Mouse (Mus musculus) limb, embryonic 11.5 days (tissue): ENCODE data around the gene Zfp865. TPM values are rescaled to one million over a fixed set of nuclear protein-coding genes. Genes with fewer than 3 reads are reported as not detected.

ENCODE experiments used
- ATAC-seq: fragments of 200-750 bp; cut with Nextera tagmentation; 2 replicates; pipeline ENCODE4 v1.8.0; 2017; ENCODE audit warnings: low read depth; ENCODE audit not compliant: insufficient number of reproducible peaks, low FRiP score, low TSS enrichment
- DNase-seq: peaks from one replicate; pipeline ENCODE4 v3.0.0-alpha.2; 2015; ENCODE audit warnings: low spot score
- H3K27ac ChIP-seq: fragments of 300-500 bp; sonication (generic); replicated peaks from 2 replicates; pipeline ENCODE4 v1.5.1; 2014; ENCODE audit warnings: low read depth, mild to moderate bottlenecking, low read length
- H3K27me3 ChIP-seq: fragments of 300-500 bp; sonication (generic); 2 replicates; pipeline ENCODE4 v1.6.1; 2014; ENCODE audit warnings: mild to moderate bottlenecking, low read length, mixed read lengths; ENCODE audit not compliant: control insufficient read depth, insufficient read depth
- H3K36me3 ChIP-seq: fragments of 300-500 bp; sonication (generic); 2 replicates; pipeline ENCODE4 v1.6.1; 2014; ENCODE audit warnings: mild to moderate bottlenecking, low read length, moderate library complexity, mixed read lengths; ENCODE audit not compliant: control insufficient read depth, insufficient read depth
- H3K4me1 ChIP-seq: fragments of 300-500 bp; sonication (generic); 2 replicates; pipeline ENCODE4 v1.6.1; 2014; ENCODE audit warnings: low read length, mixed read lengths; ENCODE audit not compliant: control insufficient read depth, insufficient read depth
- H3K4me2 ChIP-seq: fragments of 300-500 bp; sonication (generic); 2 replicates; pipeline ENCODE4 v1.6.1; 2014; ENCODE audit warnings: low read depth, mild to moderate bottlenecking, moderate library complexity; ENCODE audit not compliant: severe bottlenecking
- H3K4me3 ChIP-seq: fragments of 300-500 bp; sonication (generic); 2 replicates; pipeline ENCODE4 v1.5.1; 2014; ENCODE audit warnings: low read depth, low read length
- H3K9ac ChIP-seq: fragments of 300-500 bp; sonication (generic); 2 replicates; pipeline ENCODE4 v1.6.1; 2014; ENCODE audit warnings: mild to moderate bottlenecking, low read length
- H3K9me3 ChIP-seq: fragments of 300-500 bp; sonication (generic); 2 replicates; pipeline ENCODE4 v1.6.1; 2016; ENCODE audit warnings: low read length; ENCODE audit not compliant: control insufficient read depth
- WGBS: fragments of 180-500 bp; shearing (Covaris S2); extraction: QIAGEN DNeasy Blood & Tissue Kit; methylation state at CpG from one replicate; pipeline ENCODE4 v1.1.7; 2014; 5-methylcytosine and 5-hydroxymethylcytosine counted together
- polyA plus RNA-seq: library from polyadenylated mRNA; unstranded; fragments of >200 nt; fragmentation: Nextera tagmentation; extraction: Ambion mirVana; gene quantifications from 2 replicates; pipeline ENCODE4 v1.2.1, GENCODE M21; 2014

Zfp865 gene
- polyA plus RNA-seq, 1 experiment from 2014 or later: 7.5 TPM

DNA sequence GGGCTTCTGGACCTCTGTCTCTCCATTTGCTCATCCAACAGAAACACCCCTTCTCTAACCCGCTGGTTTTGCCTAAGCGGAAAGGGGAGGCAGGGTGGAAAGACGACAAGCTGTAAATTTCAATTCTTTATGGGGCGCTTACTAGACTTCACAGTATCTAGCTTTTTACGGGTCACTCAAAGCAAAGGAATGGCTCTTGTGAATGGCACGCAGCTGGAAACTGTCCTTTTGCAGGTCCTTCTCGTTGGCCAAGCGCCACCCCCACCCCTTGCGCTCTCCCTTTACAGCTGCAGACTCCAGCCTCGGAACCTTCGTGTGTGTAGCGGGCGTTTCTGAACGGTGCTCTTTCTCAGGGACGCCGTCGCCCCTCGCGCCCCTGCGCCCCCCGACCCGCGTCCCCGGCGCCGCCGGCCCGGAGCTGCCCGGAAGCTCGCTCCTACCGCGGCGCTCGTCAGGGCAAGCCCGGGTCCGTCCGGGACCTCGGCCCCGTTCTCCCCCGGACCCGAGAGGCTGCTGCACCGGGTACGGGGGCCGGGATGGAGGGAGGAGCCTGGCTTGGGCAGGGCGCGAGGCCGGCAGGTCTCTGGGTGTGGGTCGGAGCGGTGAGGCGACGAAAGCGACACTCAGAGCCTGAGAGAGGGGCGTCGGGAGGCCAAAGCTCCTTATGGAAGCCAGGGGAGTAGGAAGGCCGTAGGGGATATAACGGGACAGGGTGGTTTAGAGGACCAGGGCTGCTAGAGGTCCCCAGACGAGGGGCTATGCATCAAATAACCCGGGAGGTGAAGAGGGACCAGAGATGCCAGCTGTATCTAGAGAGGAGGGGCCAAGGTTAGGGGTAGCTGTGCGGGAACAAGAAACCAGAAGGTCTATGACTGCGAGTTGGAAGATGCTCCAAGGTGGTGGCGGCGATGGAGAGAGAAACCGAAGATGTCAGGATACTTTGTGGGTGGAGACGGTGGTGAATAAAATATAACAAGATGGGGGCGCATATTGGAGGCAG lies 31.3 kb downstream of the Zfp865 start, which contains the start of gene Zfp580:
Gene Zfp580 (plus strand): TSS at position 346 of the 1,000 bp plus-strand sequence.
- H3K4me2 ChIP-seq: peak within 1 kb of the TSS; percentile 90
- peaks cover 12% of the 10 kb centered on the region for H3K4me1 ChIP-seq
- under 1% methylated on average over 65 of the region's 65 CpGs for WGBS
- no peaks in the 10 kb centered on the region for H3K9me3 ChIP-seq
- DNase-seq: peak; percentile 91
- H3K27me3 ChIP-seq: peaks cover 46% of the 10 kb centered on the region
- peak within 1 kb of the TSS; percentile 72 for H3K9ac ChIP-seq
- H3K36me3 ChIP-seq: no peaks in the 10 kb centered on the region
- no peak within 1 kb of the TSS for H3K27ac ChIP-seq
- peak; percentile 61 for ATAC-seq
- H3K4me3 ChIP-seq: peak within 1 kb of the TSS; percentile 64

DNA sequence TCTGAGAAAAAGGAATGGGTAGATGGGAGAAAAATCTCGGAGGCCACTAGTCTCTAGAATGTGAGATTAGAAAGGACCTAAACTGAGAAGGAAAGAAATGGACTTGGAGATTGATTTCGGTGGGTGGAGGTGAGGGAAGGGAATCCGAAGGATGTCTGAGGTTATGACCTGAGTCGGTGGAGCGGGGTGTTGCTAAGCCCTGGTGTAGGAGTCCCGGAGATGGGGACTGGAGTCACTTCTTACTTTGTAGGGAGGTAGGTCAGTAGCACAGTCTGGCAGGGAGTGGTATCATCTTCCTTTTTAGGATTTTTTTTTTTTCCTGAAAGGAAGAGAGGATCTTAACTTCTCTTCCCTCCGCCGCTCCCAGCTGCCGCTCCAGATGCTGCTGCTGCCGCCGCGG lies 32.3 kb downstream of the Zfp865 start:
- DNase-seq: peak; percentile 27
- 7% methylated on average over 12 of the region's 12 CpGs for WGBS
- Histone ChIP-seq H3K9ac (no peak overlapping the region; the same call in 1 of the 2 replicates), H3K36me3 (no peaks in the 10 kb centered on the region), H3K4me1 (peaks cover 12% of the 10 kb centered on the region), H3K27ac (no peak overlapping the region), H3K9me3 (peaks cover 3% of the 10 kb centered on the region; the same call in 1 of the 2 replicates), H3K4me3 (peak overlapping the region; percentile 64), H3K4me2 (peak overlapping the region; percentile 90), H3K27me3 (peaks cover 55% of the 10 kb centered on the region)
- ATAC-seq: no peak

DNA sequence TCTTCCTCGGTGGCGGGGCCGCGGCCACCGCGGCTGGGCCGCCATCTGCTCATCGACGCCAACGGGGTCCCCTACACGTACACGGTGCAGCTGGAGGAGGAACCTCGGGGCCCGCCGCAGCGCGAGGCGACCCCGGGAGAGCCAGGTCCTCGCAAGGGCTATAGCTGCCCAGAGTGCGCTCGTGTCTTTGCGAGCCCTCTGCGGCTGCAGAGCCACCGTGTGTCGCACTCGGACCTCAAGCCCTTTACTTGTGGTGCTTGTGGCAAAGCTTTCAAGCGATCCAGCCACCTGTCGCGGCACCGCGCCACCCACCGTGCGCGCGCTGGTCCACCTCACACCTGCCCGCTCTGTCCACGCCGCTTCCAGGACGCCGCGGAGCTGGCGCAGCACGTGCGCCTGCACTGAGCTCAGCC lies 32.8 kb downstream of the Zfp865 start:
- DNase-seq: peak; percentile 23
- 2% methylated on average over 45 of the region's 45 CpGs for WGBS
- Histone ChIP-seq H3K36me3 (no peaks in the 10 kb centered on the region), H3K4me3 (peak overlapping the region; percentile 64), H3K9ac (peak overlapping the region; percentile 30; the same call in 1 of the 2 replicates), H3K4me1 (peaks cover 12% of the 10 kb centered on the region), H3K27me3 (peaks cover 60% of the 10 kb centered on the region), H3K9me3 (peaks cover 5% of the 10 kb centered on the region; the same call in 1 of the 2 replicates), H3K4me2 (peak overlapping the region; percentile 90), H3K27ac (no peak overlapping the region)
- ATAC-seq: 0 out of 2 replicates have a peak, but pooled peaks have one; percentile 23

DNA sequence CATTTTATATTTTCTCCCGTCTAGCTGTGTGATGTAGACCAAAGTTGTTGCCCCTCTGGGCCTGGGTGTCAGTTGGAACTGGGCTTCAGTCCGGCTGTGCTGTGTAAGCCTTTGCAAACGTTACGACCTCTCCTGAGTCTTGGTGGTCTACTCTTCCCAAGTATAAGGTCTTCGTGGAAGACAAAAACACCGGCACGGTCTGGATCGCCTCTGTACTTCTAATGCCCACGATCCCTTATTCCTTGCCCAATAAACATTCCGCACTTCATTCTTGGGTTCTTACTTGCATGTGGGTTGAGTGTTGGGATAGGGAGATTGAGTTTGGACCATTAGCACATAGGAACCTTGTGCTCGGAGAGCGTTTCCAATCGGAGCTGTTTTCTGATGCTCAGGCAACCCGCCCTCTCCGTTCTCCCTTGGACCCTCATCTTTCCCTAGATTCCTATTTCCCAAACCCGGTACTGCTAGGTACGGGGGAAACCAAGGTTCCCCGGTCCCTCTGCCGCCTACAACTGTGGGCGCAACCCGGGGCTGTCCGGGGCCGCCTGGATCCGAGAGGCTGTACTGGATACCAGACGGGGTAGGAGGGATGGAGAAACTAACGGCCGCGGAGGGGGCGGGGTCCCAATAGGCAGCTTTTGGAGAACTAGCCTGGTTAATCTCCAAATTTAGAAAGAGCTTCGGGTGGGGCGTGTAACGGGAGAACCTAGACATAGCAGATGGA lies 33.4 kb downstream of the Zfp865 start:
- Histone ChIP-seq H3K4me1 (peaks cover 12% of the 10 kb centered on the region), H3K4me2 (peak overlapping the region; percentile 48), H3K27ac (no peak overlapping the region), H3K9me3 (peaks cover 5% of the 10 kb centered on the region; the same call in 1 of the 2 replicates), H3K4me3 (peak overlapping the region; percentile 64), H3K36me3 (no peaks in the 10 kb centered on the region), H3K9ac (no peak overlapping the region), H3K27me3 (peaks cover 63% of the 10 kb centered on the region)
- 9% methylated on average over 32 of the region's 32 CpGs for WGBS
- ATAC-seq (no peak), DNase-seq (peak; percentile 53)

DNA sequence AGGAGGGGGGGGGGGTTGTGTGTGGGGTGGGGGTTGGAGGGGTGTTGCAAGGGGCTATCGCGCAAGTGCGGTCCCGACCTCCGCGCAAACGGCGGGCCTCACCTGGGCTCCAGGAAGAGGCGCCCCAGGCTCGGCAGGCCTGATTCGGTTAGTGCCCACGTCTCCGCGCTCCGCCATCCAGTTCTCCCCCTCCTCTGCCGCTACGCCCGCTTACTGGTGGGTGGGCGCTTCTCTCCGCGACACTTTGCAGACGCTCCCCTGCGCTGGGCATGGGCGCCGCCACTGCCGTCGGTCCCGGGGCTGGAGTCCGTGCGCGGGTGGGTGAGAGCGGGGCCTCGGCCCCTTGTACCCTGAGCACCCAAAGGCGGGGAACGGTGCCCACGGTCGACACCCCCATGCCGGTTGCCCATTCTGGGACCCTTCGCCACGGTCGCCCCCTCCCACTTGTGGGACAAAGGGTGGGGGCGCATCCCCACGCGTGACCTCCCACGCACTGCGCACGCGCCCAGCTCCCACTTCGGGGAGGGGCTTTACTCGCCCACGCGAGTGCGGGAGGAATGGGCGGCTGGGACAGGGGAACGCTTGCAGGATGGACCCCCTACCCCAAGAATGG lies 36.6 kb downstream of the Zfp865 start:
- peak overlapping the region; percentile 52 for H3K4me3 ChIP-seq
- peaks cover 5% of the 10 kb centered on the region; the same call in 1 of the 2 replicates for H3K9me3 ChIP-seq
- peak overlapping the region; percentile 72 for H3K9ac ChIP-seq
- ATAC-seq: no peak
- DNase-seq: peak; percentile 65
- peak overlapping the region; percentile 74 for H3K4me2 ChIP-seq
- H3K4me1 ChIP-seq: peaks cover 20% of the 10 kb centered on the region
- peaks cover 63% of the 10 kb centered on the region for H3K27me3 ChIP-seq
- no peak overlapping the region for H3K27ac ChIP-seq
- H3K36me3 ChIP-seq: no peaks in the 10 kb centered on the region
- 3% methylated on average over 53 of the region's 55 CpGs for WGBS

DNA sequence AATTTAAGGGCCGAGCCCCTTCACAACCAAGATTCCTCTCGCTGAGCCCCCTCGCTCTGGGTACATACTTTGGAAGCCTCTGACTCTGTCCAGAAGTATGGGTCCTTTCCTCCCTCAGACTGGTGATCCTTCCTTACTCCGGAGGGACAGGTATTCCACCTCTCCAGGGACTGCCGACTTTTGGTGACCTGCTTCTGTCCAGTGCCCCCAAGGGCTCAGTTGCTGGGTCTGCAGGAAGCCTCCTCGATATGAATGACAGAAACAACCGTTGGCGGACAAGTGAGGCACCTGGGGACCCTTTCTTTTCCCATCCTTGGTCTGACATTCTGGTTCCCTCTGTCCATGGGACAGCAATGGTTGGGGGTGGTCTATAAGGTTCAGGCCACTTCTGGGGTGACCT lies 37.2 kb downstream of the Zfp865 start:
- peak overlapping the region; percentile 52 for H3K4me3 ChIP-seq
- no peaks in the 10 kb centered on the region for H3K36me3 ChIP-seq
- 39% methylated on average over 8 of the region's 8 CpGs for WGBS
- H3K27ac ChIP-seq: no peak overlapping the region
- H3K9ac ChIP-seq: peak overlapping the region; percentile 72
- H3K9me3 ChIP-seq: peaks cover 5% of the 10 kb centered on the region; the same call in 1 of the 2 replicates
- peaks cover 57% of the 10 kb centered on the region for H3K27me3 ChIP-seq
- H3K4me1 ChIP-seq: peaks cover 17% of the 10 kb centered on the region
- no peak for ATAC-seq
- peak overlapping the region; percentile 74 for H3K4me2 ChIP-seq
- DNase-seq: no peak

DNA sequence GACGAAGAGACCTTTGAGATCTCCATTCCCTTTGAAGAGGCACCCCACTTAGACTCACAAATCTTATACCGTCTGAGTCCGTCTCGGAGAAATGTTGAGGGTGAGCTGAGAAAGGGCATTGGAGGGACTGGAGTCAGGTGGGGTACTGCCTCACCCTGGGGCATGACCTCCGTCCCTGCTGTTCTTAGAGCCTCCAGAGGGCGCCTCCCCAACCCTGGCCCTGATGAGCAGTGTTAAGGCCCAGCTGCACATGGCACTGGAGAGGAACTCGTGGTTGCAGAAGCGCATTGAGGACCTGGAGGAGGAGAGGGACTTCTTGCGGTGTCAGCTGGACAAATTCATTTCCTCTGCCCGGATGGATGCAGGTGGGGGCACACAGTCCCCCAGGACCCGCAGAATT lies 37.6 kb downstream of the Zfp865 start:
- Histone ChIP-seq H3K9me3 (peaks cover 5% of the 10 kb centered on the region; the same call in 1 of the 2 replicates), H3K27ac (no peak overlapping the region), H3K27me3 (peaks cover 52% of the 10 kb centered on the region), H3K9ac (no peak overlapping the region), H3K4me3 (no peak overlapping the region), H3K4me2 (peak overlapping the region; percentile 74; the same call in 1 of the 2 replicates), H3K36me3 (no peaks in the 10 kb centered on the region), H3K4me1 (peaks cover 12% of the 10 kb centered on the region)
- no peak for ATAC-seq
- no peak for DNase-seq
- 35% methylated on average over 11 of the region's 11 CpGs for WGBS
